Mouse (Mus musculus): ENCODE data around the gene Pim3.

Pim3 gene

GRCm38 (mm10) chr15:88854119-88854968 is 7.6 kb upstream of the Pim3 start:
- in situ Hi-C loops (cut with MboI; ENCODE audit: unreplicated experiment in 2 of 2), result no loop called here

GRCm38 (mm10) chr15:88854969-88855830 is 6.8 kb upstream of the Pim3 start:
- in situ Hi-C loops (cut with MboI; ENCODE audit: unreplicated experiment in 2 of 2), result no loop called here

GRCm38 (mm10) chr15:88855896-88856417 is 6.0 kb upstream of the Pim3 start:
- in situ Hi-C loops (cut with MboI; ENCODE audit: unreplicated experiment in 2 of 2), result no loop called here

GRCm38 (mm10) chr15:88856613-88857012 is 5.4 kb upstream of the Pim3 start:
- in situ Hi-C loops (cut with MboI; ENCODE audit: unreplicated experiment in 2 of 2), result no loop called here

GRCm38 (mm10) chr15:88857361-88857760 is 4.6 kb upstream of the Pim3 start:
- in situ Hi-C loops (cut with MboI; ENCODE audit: unreplicated experiment in 2 of 2), result no loop called here

- in situ Hi-C loops (cut with MboI; ENCODE audit: unreplicated experiment in 2 of 2), result no loop called here
Observed at GRCm38 (mm10) chr15:88858141-88858541, 3.8 kb upstream of the Pim3 start.

- in situ Hi-C loops (cut with MboI; ENCODE audit: unreplicated experiment in 2 of 2), result no loop called here
Observed at GRCm38 (mm10) chr15:88858707-88859106, 3.3 kb upstream of the Pim3 start.

- in situ Hi-C loops (cut with MboI; ENCODE audit: unreplicated experiment in 2 of 2), result no loop called here
Observed at GRCm38 (mm10) chr15:88859206-88859970, 2.6 kb upstream of the Pim3 start.

- in situ Hi-C loops (cut with MboI; ENCODE audit: unreplicated experiment in 2 of 2), result no loop called here
Observed at GRCm38 (mm10) chr15:88860781-88861180, 1.2 kb upstream of the Pim3 start.

- in situ Hi-C loops (cut with MboI; ENCODE audit: unreplicated experiment in 2 of 2), result no loop called here
Observed at GRCm38 (mm10) chr15:88862881-88863694, 1.1 kb downstream of the Pim3 start.

GRCm38 (mm10) chr15:88863695-88864231 is 1.8 kb downstream of the Pim3 start:
- in situ Hi-C loops (cut with MboI; ENCODE audit: unreplicated experiment in 2 of 2), result no loop called here

- in situ Hi-C loops (cut with MboI; ENCODE audit: unreplicated experiment in 2 of 2), result no loop called here
Observed at GRCm38 (mm10) chr15:88864270-88865030, 2.5 kb downstream of the Pim3 start.

GRCm38 (mm10) chr15:88865061-88865460 is 3.1 kb downstream of the Pim3 start:
- in situ Hi-C loops (cut with MboI; ENCODE audit: unreplicated experiment in 2 of 2), result no loop called here

- in situ Hi-C loops (cut with MboI; ENCODE audit: unreplicated experiment in 2 of 2), result no loop called here
Observed at GRCm38 (mm10) chr15:88865888-88866695, 4.1 kb downstream of the Pim3 start.

GRCm38 (mm10) chr15:88866934-88867356 is 5.0 kb downstream of the Pim3 start:
- in situ Hi-C loops (cut with MboI; ENCODE audit: unreplicated experiment in 2 of 2), result no loop called here

- in situ Hi-C loops (cut with MboI; ENCODE audit: unreplicated experiment in 2 of 2), result no loop called here
Observed at GRCm38 (mm10) chr15:88867368-88868023, 5.5 kb downstream of the Pim3 start.

GRCm38 (mm10) chr15:88868024-88868742 is 6.2 kb downstream of the Pim3 start:
- in situ Hi-C loops (cut with MboI; ENCODE audit: unreplicated experiment in 2 of 2), result no loop called here
